Mouse (Mus musculus): Measurements from ENCODE around the gene Gm10408.
"Not testable (repeated sequence)": the region's sequence is repeated elsewhere in the genome, so short reads cannot be mapped to it uniquely, and the experiment has no call there.

Gene Gm10408

DNA sequence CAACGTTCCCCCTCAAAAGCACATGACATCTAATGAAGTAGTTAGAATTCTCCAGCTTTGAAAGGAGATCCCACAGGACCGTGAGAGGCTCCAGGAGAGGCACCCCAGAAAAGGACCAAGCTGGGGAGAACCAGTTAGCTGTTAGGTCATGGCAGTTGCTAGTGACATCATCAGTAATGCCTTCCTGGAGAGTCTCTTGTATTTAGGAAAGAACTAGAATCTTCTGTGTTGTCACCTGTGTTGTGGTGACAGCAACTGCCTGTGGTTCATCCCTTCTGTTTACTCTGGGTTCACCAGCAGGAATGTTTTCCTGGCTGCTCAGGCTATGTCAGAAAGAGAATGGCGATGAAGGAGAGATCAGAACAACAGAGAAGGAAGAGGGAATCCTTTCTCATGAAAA, at the start of gene Gm10408:
Gene Gm10408 (plus strand): TSS at position 301 of the 400 bp plus-strand sequence.
- DNase-seq (ENCODE audit: low read depth): not testable (repeated sequence)

DNA sequence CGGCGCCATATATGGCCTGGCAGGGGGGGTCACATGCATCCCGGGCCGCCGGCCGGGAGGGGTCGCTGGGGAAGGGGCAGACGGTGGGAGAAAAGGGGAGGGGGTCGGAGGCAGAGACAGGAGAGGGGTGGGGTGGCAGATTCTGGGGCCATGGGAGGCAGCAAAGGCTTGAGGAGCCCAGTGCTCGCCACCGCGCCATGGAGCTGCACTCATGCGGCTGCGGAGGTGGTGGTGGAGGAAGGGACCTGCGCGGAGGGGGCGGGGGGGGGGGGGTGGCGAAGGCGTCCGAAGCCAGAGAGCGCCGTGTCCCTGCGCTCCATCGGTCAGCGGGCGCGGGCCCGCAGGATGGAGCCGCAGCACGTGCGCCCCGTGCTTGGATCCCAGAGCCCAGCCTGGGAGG, 36.9 kb upstream of the Gm10408 start, which contains the start of gene Gm10409:
Gene Gm10409 (plus strand): TSS at position 301 of the 400 bp plus-strand sequence.
- not testable (repeated sequence) for DNase-seq (ENCODE audit: low read depth)

DNA sequence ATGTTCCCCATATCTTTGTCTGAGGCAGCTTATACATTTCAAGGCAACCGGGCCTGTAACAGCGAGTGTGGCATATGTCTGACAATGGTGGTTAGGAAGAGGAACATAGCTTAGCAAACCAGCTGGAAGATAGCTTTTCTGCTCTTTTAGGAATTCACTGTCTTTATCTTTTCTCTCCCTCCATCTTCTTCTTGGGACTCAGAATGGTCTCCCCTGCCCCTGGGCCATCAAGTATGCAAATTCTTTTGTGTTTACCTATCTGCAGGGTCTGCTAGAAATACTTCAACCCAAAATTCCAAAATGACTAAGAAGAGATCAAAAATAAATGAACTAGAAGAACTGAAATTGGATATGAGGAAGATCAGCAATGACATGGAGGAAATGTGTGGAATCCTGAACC, 21.4 kb upstream of the Gm10408 start, which contains the start of gene Gm3005:
Gene Gm3005 (plus strand): TSS at position 301 of the 400 bp plus-strand sequence.
- DNase-seq (ENCODE audit: low read depth): not testable (repeated sequence)
